Comparison of ENCODE assay signal across 8 mouse cellular contexts in the genomic region with DNA sequence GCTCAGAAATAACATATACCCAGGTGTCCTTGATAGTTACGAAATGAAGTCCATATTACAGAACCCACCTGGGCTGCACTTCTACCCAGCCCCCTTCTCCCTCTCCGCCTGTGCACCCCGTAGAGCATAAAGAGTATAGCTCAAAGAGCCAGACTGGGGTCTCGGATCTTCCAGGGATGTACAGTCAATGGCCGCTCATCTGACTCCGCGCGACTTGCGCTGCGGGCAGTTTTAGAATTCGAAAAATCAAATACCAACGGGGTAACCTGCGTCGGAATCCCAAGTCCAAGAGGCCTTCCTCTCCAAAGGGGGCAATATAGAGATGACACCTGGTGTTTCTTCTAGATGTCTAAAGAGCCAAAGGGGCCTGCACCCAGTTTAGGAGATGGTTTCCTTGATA. TPM values are rescaled to one million over a fixed set of nuclear protein-coding genes. Genes with fewer than 3 reads are reported as not detected.
DNase-seq lines count a peak whose midpoint lies in the region; ATAC-seq and TF ChIP-seq lines count a peak whose summit lies in the region.

No protein-coding gene starts in this region.

- peak overlapping the region; percentile 78 for H3K4me2 ChIP-seq in forebrain, postnatal 0 days (ENCODE audit: low read depth)
- H3K4me2 ChIP-seq in liver, embryonic 14.5 days (ENCODE audit: low read depth), result peak overlapping the region; percentile 90

- no peak for TF ChIP-seq CTCF in layer of hippocampus, adult 2 months (conservative IDR thresholded peaks at IDR 0.05)
- TF ChIP-seq CTCF in brain, embryonic 14.5 days (IDR thresholded peaks at IDR 0.05; ENCODE audit: borderline replicate concordance, extremely low read depth, insufficient read depth, insufficient read length), result no peak
- no peak for TF ChIP-seq CTCF in forebrain, postnatal 0 days (IDR thresholded peaks at IDR 0.05; ENCODE audit: low read depth)
- no peak for TF ChIP-seq CTCF in liver, embryonic 14.5 days (IDR thresholded peaks at IDR 0.05; ENCODE audit: low read depth)

- TF ChIP-seq EP300 in liver, embryonic 14.5 days (IDR thresholded peaks at IDR 0.05; ENCODE audit: low read depth), result no peak

- no peaks in the 10 kb centered on the region for H3K27me3 ChIP-seq in forebrain, postnatal 0 days (ENCODE audit: insufficient read depth, low read length)
- no peaks in the 10 kb centered on the region for H3K27me3 ChIP-seq in liver, embryonic 14.5 days (ENCODE audit: control insufficient read depth, insufficient read depth, low read length)

- DNase-seq in layer of hippocampus, adult 2 months (ENCODE audit: low spot score in 2 of 2), result no peak
- no peak for DNase-seq in layer of hippocampus, adult 11-12 months (ENCODE audit: low spot score)
- peak; percentile 4 for DNase-seq in brain, embryonic 14.5 days (ENCODE audit: low read depth)
- DNase-seq in forebrain, postnatal 0 days, result no peak
- no peak for DNase-seq in liver, embryonic 14.5 days (ENCODE audit: low read depth in 3 of 3, low spot score in 3 of 3)
- no peak for DNase-seq in frontal cortex, adult 2 months (ENCODE audit: extremely low spot score in 1 of 2, low spot score in 1 of 2)
- DNase-seq in urinary bladder, postnatal 4 days (ENCODE audit: low spot score in 2 of 2), result no peak
- DNase-seq in gastrocnemius, postnatal 10 days, result no peak

- WGBS in forebrain, postnatal 0 days, result 11% methylated on average over 14 of the region's 14 CpGs
- 18% methylated on average over 14 of the region's 14 CpGs for WGBS in liver, embryonic 14.5 days (ENCODE audit: insufficient replicate concordance)

- TF ChIP-seq POLR2A in brain, embryonic 14.5 days (IDR thresholded peaks at IDR 0.05; ENCODE audit: borderline replicate concordance, extremely low read depth, insufficient read depth, insufficient read length, poor library complexity, severe bottlenecking), result no peak

- ATAC-seq in forebrain, postnatal 0 days, result no peak
- ATAC-seq in liver, embryonic 14.5 days (ENCODE audit: insufficient read depth), result peak; percentile 0; the same call in 1 of the 2 replicates

- no peaks in the 10 kb centered on the region for H3K9me3 ChIP-seq in forebrain, postnatal 0 days (ENCODE audit: low read length)
- H3K9me3 ChIP-seq in liver, embryonic 14.5 days (ENCODE audit: control insufficient read depth, low read length), result no peaks in the 10 kb centered on the region

- H3K4me3 ChIP-seq in layer of hippocampus, adult 2 months, result peak overlapping the region; percentile 83
- H3K4me3 ChIP-seq in forebrain, postnatal 0 days (ENCODE audit: low read depth, low read length), result peak overlapping the region; percentile 96
- H3K4me3 ChIP-seq in liver, embryonic 14.5 days (ENCODE audit: insufficient read depth in 1 of 2, low read depth in 2 of 2, low read length in 2 of 2), result peak overlapping the region; percentile 72 to 92

- H3K36me3 ChIP-seq in forebrain, postnatal 0 days (ENCODE audit: insufficient read depth), result peaks cover 24% of the 10 kb centered on the region
- H3K36me3 ChIP-seq in liver, embryonic 14.5 days (replicated peaks; ENCODE audit: control insufficient read depth, insufficient read depth, low read depth), result peaks cover 43% of the 10 kb centered on the region

- peaks cover 15% of the 10 kb centered on the region for H3K4me1 ChIP-seq in forebrain, postnatal 0 days (ENCODE audit: insufficient read depth)
- H3K4me1 ChIP-seq in liver, embryonic 14.5 days (replicated peaks; ENCODE audit: control insufficient read depth in 2 of 2, insufficient read depth in 2 of 2, low read length in 1 of 2), result peaks cover 22 to 24% of the 10 kb centered on the region in 2 experiments

- H3K27ac ChIP-seq in layer of hippocampus, adult 2 months, result peak overlapping the region; percentile 97
- H3K27ac ChIP-seq in forebrain, postnatal 0 days (ENCODE audit: low read depth, low read length), result peak overlapping the region; percentile 96
- peak overlapping the region; percentile 94 for H3K27ac ChIP-seq in liver, embryonic 14.5 days

- H3K9ac ChIP-seq in forebrain, postnatal 0 days, result peak overlapping the region; percentile 94
- peak overlapping the region; percentile 99 for H3K9ac ChIP-seq in liver, embryonic 14.5 days (replicated peaks)

RNA-seq across cellular contexts. Expression of a gene that starts 1.0 kb away (rescaled TPM):
- 10 to 100 TPM; 41.0 to 41.4 TPM for total RNA-seq in layer of hippocampus, adult 2 months (2021)
- 55.0 and 63.3 TPM in 2 replicates for polyA plus RNA-seq in brain, embryonic 14.5 days (2012; rRNA removed)
- 60.7 and 63.3 TPM in 2 replicates for total RNA-seq in forebrain, postnatal 0 days (2014; rRNA removed)
- 49.9 and 57.3 TPM in 2 replicates for polyA plus RNA-seq in forebrain, postnatal 0 days (2015; fragmentation: Nextera tagmentation; extraction: Ambion mirVana)
- polyA plus RNA-seq in liver, embryonic 14.5 days (2012; rRNA removed), result 26.2 and 30.8 TPM in 2 replicates
- polyA plus RNA-seq in liver, embryonic 14.5 days (2014; fragmentation: Nextera tagmentation; extraction: Ambion mirVana), result 47.3 and 52.4 TPM in 2 replicates
- polyA plus RNA-seq in frontal cortex, adult 2 months (2012; rRNA removed), result 33.5 and 35.4 TPM in 2 replicates
- total RNA-seq in gastrocnemius, postnatal 10 days (2021), result 10 to 100 TPM; 31.8 to 34.1 TPM

RNA-seq across cellular contexts. Expression of a gene that starts 35.1 kb away (rescaled TPM):
- 10 to 100 TPM; 39.3 to 40.4 TPM for total RNA-seq in layer of hippocampus, adult 2 months (2021)
- polyA plus RNA-seq in brain, embryonic 14.5 days (2012; rRNA removed), result 55.5 and 59.5 TPM in 2 replicates
- 38.2 and 50.3 TPM in 2 replicates for total RNA-seq in forebrain, postnatal 0 days (2014; rRNA removed)
- polyA plus RNA-seq in forebrain, postnatal 0 days (2015; fragmentation: Nextera tagmentation; extraction: Ambion mirVana), result 52.7 and 59.3 TPM in 2 replicates
- polyA plus RNA-seq in liver, embryonic 14.5 days (2012; rRNA removed), result 12.4 and 16.9 TPM in 2 replicates
- polyA plus RNA-seq in liver, embryonic 14.5 days (2014; fragmentation: Nextera tagmentation; extraction: Ambion mirVana), result 21.4 and 24.4 TPM in 2 replicates
- 46.7 and 54.4 TPM in 2 replicates for polyA plus RNA-seq in frontal cortex, adult 2 months (2012; rRNA removed)
- total RNA-seq in gastrocnemius, postnatal 10 days (2021), result 10 to 100 TPM; 39.9 to 43.7 TPM

RNA-seq across cellular contexts. Expression of a gene that starts 38.8 kb away (rescaled TPM):
- total RNA-seq in layer of hippocampus, adult 2 months (2021), result 10 to 100 TPM; 40.9 to 45.0 TPM
- polyA plus RNA-seq in brain, embryonic 14.5 days (2012; rRNA removed), result 45.6 and 65.9 TPM in 2 replicates
- 15.3 and 16.1 TPM in 2 replicates for total RNA-seq in forebrain, postnatal 0 days (2014; rRNA removed)
- 29.3 and 37.3 TPM in 2 replicates for polyA plus RNA-seq in forebrain, postnatal 0 days (2015; fragmentation: Nextera tagmentation; extraction: Ambion mirVana)
- 17.7 and 18.9 TPM in 2 replicates for polyA plus RNA-seq in liver, embryonic 14.5 days (2012; rRNA removed)
- polyA plus RNA-seq in liver, embryonic 14.5 days (2014; fragmentation: Nextera tagmentation; extraction: Ambion mirVana), result 17.2 and 24.8 TPM in 2 replicates
- 28.4 and 32.3 TPM in 2 replicates for polyA plus RNA-seq in frontal cortex, adult 2 months (2012; rRNA removed)
- total RNA-seq in gastrocnemius, postnatal 10 days (2021), result 100 to 1,000 TPM; 110 to 113 TPM
